Mouse (Mus musculus) inflammation-experienced regulatory T-cells, adult 6 months (primary cell): Measurements from ENCODE around the gene Zdhhc9. TPM values are rescaled to one million over a fixed set of nuclear protein-coding genes. Genes with fewer than 3 reads are reported as not detected.

Experiments
- ATAC-seq: one replicate; pipeline ENCODE4 v1.8.0; 2017
- polyA plus RNA-seq, 3 experiments: library from polyadenylated mRNA; unstranded; fragments of 100-300 nt; shearing (Covaris generic); gene quantifications; one replicate each; pipeline ENCODE4 v1.2.1; 2017

Zdhhc9 gene
- polyA plus RNA-seq, 3 experiments from 2014 or later = 0.91 to 2.3 (median 1.4) TPM

DNA sequence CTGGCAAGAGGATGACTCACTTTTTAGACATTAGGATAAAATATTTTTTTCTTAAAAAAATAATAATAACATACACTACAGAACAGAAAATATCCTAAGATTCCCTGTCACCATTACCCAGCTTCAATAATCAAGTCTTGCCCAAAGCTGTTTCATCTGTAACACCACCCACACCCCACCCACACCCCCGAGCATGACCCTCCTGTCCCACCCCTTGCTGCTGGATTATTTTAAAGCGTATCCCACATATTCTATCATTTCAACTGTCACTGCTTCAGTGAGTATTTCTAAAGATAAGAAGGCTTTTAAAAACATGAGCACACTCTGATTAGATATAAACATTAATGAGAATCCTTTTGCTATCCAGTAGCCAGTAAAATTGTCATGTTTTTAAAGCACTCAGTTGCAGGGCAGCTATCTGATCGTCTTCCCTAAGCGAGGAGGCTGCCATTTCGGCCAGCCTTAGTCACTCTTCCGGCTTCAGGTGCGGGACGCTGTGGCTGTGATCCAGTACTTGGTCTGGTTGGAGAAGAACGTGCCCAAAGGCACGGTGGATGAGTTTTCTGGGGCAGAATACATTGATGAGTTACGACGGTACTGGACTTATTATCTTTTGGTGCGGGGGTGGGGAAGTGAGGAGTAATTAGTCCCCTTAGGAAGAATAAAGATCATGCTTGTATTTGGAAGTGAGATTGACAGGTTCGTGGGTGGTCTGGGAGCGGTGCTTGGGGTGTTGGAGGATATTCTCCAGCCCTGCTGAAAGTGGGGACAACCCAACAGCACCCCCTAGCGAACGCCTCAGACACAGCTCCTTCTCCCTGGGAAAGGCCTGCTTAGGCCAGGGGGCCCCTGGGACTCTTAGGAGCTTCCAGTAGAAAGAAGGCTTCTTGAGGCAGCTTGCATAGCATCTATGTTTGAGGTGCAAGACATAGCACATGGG lies 84.3 kb downstream of the Zdhhc9 start:
- ATAC-seq = peak; percentile 32

Other genes starting within 250 kb of the Zdhhc9 start
- under 1 TPM in 2 of 3 experiments, not detected in 1; 0.17 to 0.70 TPM for gene Apln, start 174.0 kb downstream of the Zdhhc9 start, polyA plus RNA-seq
- 1 to 10 TPM in 1 of 3 experiments, under 1 TPM in 2; 0.50 to 2.7 (median 0.71) TPM for gene Xpnpep2, start 100.2 kb downstream of the Zdhhc9 start, polyA plus RNA-seq
- 100 to 1,000 TPM; 303 to 376 (median 360) TPM for gene Sash3, start 62.4 kb downstream of the Zdhhc9 start, polyA plus RNA-seq
- 10 to 100 TPM; 24.0 to 33.2 (median 31.7) TPM for gene Utp14a, start 48.0 kb upstream of the Zdhhc9 start, polyA plus RNA-seq
- gene Bcorl1, start 132.5 kb upstream of the Zdhhc9 start, polyA plus RNA-seq = 1 to 10 TPM; 1.2 to 2.1 (median 1.5) TPM